Mouse (Mus musculus) liver, embryonic 14.5 days (tissue): Measurements from ENCODE around the gene Dyx1c1.

Source experiments
- CTCF ChIP-seq: IDR thresholded peaks from 2 replicates; pipeline ENCODE4 v1.5.1; 2016; ENCODE audit warnings: antibody characterized with exemption, low read depth, control low read depth
- EP300 ChIP-seq: IDR thresholded peaks from 2 replicates; pipeline ENCODE4 v1.6.1; 2016; ENCODE audit warnings: antibody characterized with exemption, low read depth

DNA sequence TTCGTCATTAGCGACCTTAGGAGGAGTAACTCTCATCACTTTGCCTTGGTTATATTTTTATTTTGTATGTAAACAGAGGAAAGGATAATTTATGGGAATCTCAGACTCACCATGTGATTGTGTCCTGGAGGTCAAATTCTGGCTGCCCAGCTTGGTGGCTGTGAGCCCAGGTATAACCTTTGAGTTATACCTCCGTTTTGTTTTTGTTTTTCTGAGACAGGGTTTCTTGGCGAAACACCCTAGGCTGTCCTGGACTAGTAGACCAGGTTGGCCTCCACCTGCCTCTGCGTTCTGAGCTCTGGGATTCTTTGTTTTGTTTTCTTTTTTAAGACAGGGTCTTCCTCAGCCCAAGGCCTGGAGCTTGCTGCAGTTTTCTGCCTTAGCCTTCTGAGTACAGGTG, 30.1 kb downstream of the Dyx1c1 start:
- TF ChIP-seq EP300 (no peak), CTCF (no peak)
